Mouse (Mus musculus): ENCODE measurements around the gene Lysmd3. TPM values are rescaled to one million over a fixed set of nuclear protein-coding genes. Genes with fewer than 3 reads are reported as not detected.

Gene Lysmd3
- polyA plus RNA-seq, 1 experiment from 2014 or later = 17.9 TPM

- H3K36me3 ChIP-seq (replicated peaks) = no peaks in the 10 kb centered on the region
- no peak for ATAC-seq (replicated peaks)
- H3K4me3 ChIP-seq = no peak overlapping the region
- H3K4me1 ChIP-seq = no peaks in the 10 kb centered on the region
- no peak overlapping the region for H3K27ac ChIP-seq
- H3K9ac ChIP-seq = no peak overlapping the region
- H3K27me3 ChIP-seq (replicated peaks) = no peaks in the 10 kb centered on the region
- H3K4me2 ChIP-seq = no peak overlapping the region
- no peaks in the 10 kb centered on the region for H3K9me3 ChIP-seq
- WGBS = 98% methylated on average over 3 of the region's 3 CpGs
Measured at GRCm38 (mm10) chr13:81684884-81685283, 27.4 kb downstream of the Lysmd3 start.

- Histone ChIP-seq H3K36me3 (replicated peaks) (no peaks in the 10 kb centered on the region), H3K27ac (no peak overlapping the region), H3K4me3 (no peak overlapping the region), H3K27me3 (replicated peaks) (no peaks in the 10 kb centered on the region), H3K4me2 (no peak overlapping the region), H3K9me3 (no peaks in the 10 kb centered on the region), H3K4me1 (no peaks in the 10 kb centered on the region), H3K9ac (no peak overlapping the region)
- 95% methylated on average over 3 of the region's 3 CpGs for WGBS
- no peak for ATAC-seq (replicated peaks)
Measured at GRCm38 (mm10) chr13:81689587-81689986, 32.1 kb downstream of the Lysmd3 start.

GRCm38 (mm10) chr13:81690477-81690876 is 33.0 kb downstream of the Lysmd3 start:
- Histone ChIP-seq H3K9ac (no peak overlapping the region), H3K36me3 (replicated peaks) (no peaks in the 10 kb centered on the region), H3K9me3 (no peaks in the 10 kb centered on the region), H3K4me1 (no peaks in the 10 kb centered on the region), H3K27me3 (replicated peaks) (no peaks in the 10 kb centered on the region), H3K27ac (no peak overlapping the region), H3K4me3 (no peak overlapping the region), H3K4me2 (no peak overlapping the region)
- WGBS = 87% methylated on average over 10 of the region's 10 CpGs
- ATAC-seq (replicated peaks) = no peak

GRCm38 (mm10) chr13:81691606-81692005 is 34.1 kb downstream of the Lysmd3 start:
- 47% methylated on average over 9 of the region's 9 CpGs for WGBS
- H3K4me1 ChIP-seq = no peaks in the 10 kb centered on the region
- no peak overlapping the region for H3K27ac ChIP-seq
- no peak overlapping the region for H3K4me2 ChIP-seq
- no peaks in the 10 kb centered on the region for H3K27me3 ChIP-seq (replicated peaks)
- H3K9ac ChIP-seq = no peak overlapping the region
- no peaks in the 10 kb centered on the region for H3K9me3 ChIP-seq
- H3K36me3 ChIP-seq (replicated peaks) = no peaks in the 10 kb centered on the region
- ATAC-seq (replicated peaks) = no peak
- H3K4me3 ChIP-seq = no peak overlapping the region

GRCm38 (mm10) chr13:81694446-81694845 is 37.0 kb downstream of the Lysmd3 start:
- ATAC-seq (replicated peaks) = no peak
- H3K9ac ChIP-seq = no peak overlapping the region
- WGBS = 91% methylated on average over 12 of the region's 12 CpGs

GRCm38 (mm10) chr13:81703148-81703547 is 45.7 kb downstream of the Lysmd3 start:
- H3K4me1 ChIP-seq = no peaks in the 10 kb centered on the region
- H3K27ac ChIP-seq = no peak overlapping the region
- H3K4me3 ChIP-seq = no peak overlapping the region
- 65% methylated on average over 7 of the region's 7 CpGs for WGBS
- H3K27me3 ChIP-seq (replicated peaks) = no peaks in the 10 kb centered on the region
- no peaks in the 10 kb centered on the region for H3K9me3 ChIP-seq
- no peak for ATAC-seq (replicated peaks)
- no peak overlapping the region for H3K9ac ChIP-seq
- no peak overlapping the region for H3K4me2 ChIP-seq
- no peaks in the 10 kb centered on the region for H3K36me3 ChIP-seq (replicated peaks)

More at GRCm38 (mm10) chr13:81694446-81694845, 37.0 kb downstream of the Lysmd3 start:
- Histone ChIP-seq H3K4me3 (no peak overlapping the region), H3K27ac (no peak overlapping the region), H3K9me3 (no peaks in the 10 kb centered on the region), H3K36me3 (replicated peaks) (no peaks in the 10 kb centered on the region; the same call in 1 of the 2 replicates), H3K4me2 (no peak overlapping the region), H3K27me3 (replicated peaks) (no peaks in the 10 kb centered on the region), H3K4me1 (no peaks in the 10 kb centered on the region)

- 87% methylated on average over 9 of the region's 9 CpGs for WGBS
Measured at GRCm38 (mm10) chr13:81703621-81704020, 46.2 kb downstream of the Lysmd3 start.

GRCm38 (mm10) chr13:81706311-81706710 is 48.8 kb downstream of the Lysmd3 start:
- Histone ChIP-seq H3K4me2 (no peak overlapping the region), H3K27me3 (replicated peaks) (no peaks in the 10 kb centered on the region), H3K9me3 (no peaks in the 10 kb centered on the region), H3K36me3 (replicated peaks) (no peaks in the 10 kb centered on the region), H3K4me1 (peaks cover 8% of the 10 kb centered on the region; the same call in 1 of the 2 replicates), H3K4me3 (no peak overlapping the region), H3K9ac (no peak overlapping the region), H3K27ac (no peak overlapping the region)
- ATAC-seq (replicated peaks) = no peak
- 92% methylated on average over 5 of the region's 5 CpGs for WGBS

More at GRCm38 (mm10) chr13:81703621-81704020, 46.2 kb downstream of the Lysmd3 start:
- Histone ChIP-seq H3K36me3 (replicated peaks) (no peaks in the 10 kb centered on the region), H3K27ac (no peak overlapping the region), H3K9me3 (no peaks in the 10 kb centered on the region), H3K4me2 (no peak overlapping the region), H3K27me3 (replicated peaks) (no peaks in the 10 kb centered on the region), H3K4me3 (no peak overlapping the region), H3K4me1 (no peaks in the 10 kb centered on the region), H3K9ac (no peak overlapping the region)
- ATAC-seq (replicated peaks) = no peak

GRCm38 (mm10) chr13:81709805-81710204 is 52.3 kb downstream of the Lysmd3 start:
- H3K27ac ChIP-seq = no peak overlapping the region
- H3K9me3 ChIP-seq = no peaks in the 10 kb centered on the region
- no peaks in the 10 kb centered on the region for H3K27me3 ChIP-seq (replicated peaks)
- no peak overlapping the region for H3K9ac ChIP-seq
- H3K4me3 ChIP-seq = peak overlapping the region; percentile 74; the same call in 1 of the 2 replicates
- peak overlapping the region; percentile 86 for H3K4me2 ChIP-seq
- WGBS = 12% methylated on average over 4 of the region's 4 CpGs
- H3K4me1 ChIP-seq = peaks cover 22% of the 10 kb centered on the region
- ATAC-seq (replicated peaks) = no peak
- H3K36me3 ChIP-seq (replicated peaks) = no peaks in the 10 kb centered on the region

- Histone ChIP-seq H3K4me3 (peak overlapping the region; percentile 74), H3K9me3 (no peaks in the 10 kb centered on the region), H3K4me2 (peak overlapping the region; percentile 86), H3K36me3 (replicated peaks) (no peaks in the 10 kb centered on the region), H3K4me1 (peaks cover 22% of the 10 kb centered on the region), H3K9ac (peak overlapping the region; percentile 70; the same call in 1 of the 2 replicates), H3K27ac (no peak overlapping the region), H3K27me3 (replicated peaks) (no peaks in the 10 kb centered on the region)
- ATAC-seq (replicated peaks) = no peak
- under 1% methylated on average over 7 of the region's 7 CpGs for WGBS
Measured at GRCm38 (mm10) chr13:81710266-81710665, 52.8 kb downstream of the Lysmd3 start.

- Histone ChIP-seq H3K4me3 (peak within 1 kb of the TSS; percentile 74), H3K27me3 (replicated peaks) (no peaks in the 10 kb centered on the region), H3K9me3 (no peaks in the 10 kb centered on the region), H3K27ac (peak within 1 kb of the TSS; percentile 90), H3K36me3 (replicated peaks) (no peaks in the 10 kb centered on the region), H3K9ac (peak within 1 kb of the TSS; percentile 70), H3K4me2 (peak within 1 kb of the TSS; percentile 86), H3K4me1 (peaks cover 22% of the 10 kb centered on the region)
- WGBS = under 1% methylated on average over 60 of the region's 61 CpGs
- ATAC-seq (replicated peaks) = peak; percentile 97
Measured at GRCm38 (mm10) chr13:81710775-81711545, 53.5 kb downstream of the Lysmd3 start, which contains the start of the genes Polr3g and Mblac2. Gene Polr3g (minus strand): TSS chr13:81711013. Gene Mblac2 (plus strand): TSS chr13:81711341.

GRCm38 (mm10) chr13:81711546-81712371 is 54.3 kb downstream of the Lysmd3 start:
- Histone ChIP-seq H3K27ac (peak overlapping the region; percentile 90), H3K27me3 (replicated peaks) (no peaks in the 10 kb centered on the region), H3K9me3 (no peaks in the 10 kb centered on the region), H3K36me3 (replicated peaks) (no peaks in the 10 kb centered on the region), H3K9ac (peak overlapping the region; percentile 70), H3K4me3 (peak overlapping the region; percentile 74), H3K4me1 (peaks cover 22% of the 10 kb centered on the region), H3K4me2 (peak overlapping the region; percentile 86)
- under 1% methylated on average over 42 of the region's 42 CpGs for WGBS
- peak; percentile 54 for ATAC-seq (replicated peaks)

All from midbrain, embryonic 15.5 days (tissue).